Mouse (Mus musculus) kidney, embryonic 14.5 days (tissue): ENCODE data around the gene Rab40c. TPM values are rescaled to one million over a fixed set of nuclear protein-coding genes. Genes with fewer than 3 reads are reported as not detected.

Experiments
- ATAC-seq: fragments of 200-750 bp; cut with Nextera tagmentation; 2 replicates; pipeline ENCODE4 v1.8.0; 2017; ENCODE audit warnings: moderate number of reproducible peaks, mild to moderate bottlenecking, moderate TSS enrichment, moderate library complexity; ENCODE audit not compliant: low FRiP score, low TSS enrichment
- H3K27ac ChIP-seq: fragments of 300-500 bp; sonication (generic); 2 replicates; pipeline ENCODE4 v1.5.1; 2014; ENCODE audit warnings: low read depth, mild to moderate bottlenecking, low read length, moderate library complexity, mixed read lengths
- H3K27me3 ChIP-seq: fragments of 300-500 bp; sonication (generic); 2 replicates; pipeline ENCODE4 v1.6.1; 2014; ENCODE audit warnings: mild to moderate bottlenecking, low read length; ENCODE audit not compliant: control insufficient read depth, insufficient read depth
- H3K36me3 ChIP-seq: fragments of 300-500 bp; sonication (generic); 2 replicates; pipeline ENCODE4 v1.6.1; 2014; ENCODE audit warnings: low read length, mixed read lengths; ENCODE audit not compliant: control insufficient read depth, insufficient read depth
- H3K4me1 ChIP-seq: fragments of 300-500 bp; sonication (generic); 2 replicates; pipeline ENCODE4 v1.6.1; 2014; ENCODE audit warnings: low read length, mixed read lengths; ENCODE audit not compliant: control insufficient read depth, insufficient read depth
- H3K4me2 ChIP-seq: fragments of 300-500 bp; sonication (generic); replicated peaks from 2 replicates; pipeline ENCODE4 v1.6.1; 2014; ENCODE audit warnings: low read depth, mild to moderate bottlenecking, low read length
- H3K4me3 ChIP-seq: fragments of 300-500 bp; sonication (generic); 2 replicates; pipeline ENCODE4 v1.5.1; 2014; ENCODE audit warnings: mild to moderate bottlenecking, low read length
- H3K9ac ChIP-seq: fragments of 300-500 bp; sonication (generic); 2 replicates; pipeline ENCODE4 v1.6.1; 2014; ENCODE audit warnings: low read depth, mild to moderate bottlenecking, low read length, moderate library complexity
- H3K9me3 ChIP-seq: fragments of 300-500 bp; sonication (generic); 2 replicates; pipeline ENCODE4 v1.6.1; 2016; ENCODE audit warnings: low read length; ENCODE audit not compliant: control insufficient read depth
- WGBS: fragments of 180-500 bp; shearing (Covaris S2); extraction: QIAGEN DNeasy Blood & Tissue Kit; methylation state at CpG from one replicate; pipeline ENCODE4 v1.1.7; 2014; 5-methylcytosine and 5-hydroxymethylcytosine counted together
- polyA plus RNA-seq: library from polyadenylated mRNA; unstranded; fragments of >200 nt; fragmentation: Nextera tagmentation; extraction: Ambion mirVana; gene quantifications from 2 replicates; pipeline ENCODE4 v1.2.1, GENCODE M21; 2014

The Rab40c gene
- polyA plus RNA-seq, 1 experiment from 2014 or later, result 17.2 TPM

GRCm38 (mm10) chr17:25883268-25883667 lies 36.3 kb downstream of the Rab40c start:
- Histone ChIP-seq H3K27ac (no peak overlapping the region), H3K9me3 (no peaks in the 10 kb centered on the region), H3K27me3 (no peaks in the 10 kb centered on the region), H3K9ac (no peak overlapping the region), H3K36me3 (peaks cover 51% of the 10 kb centered on the region), H3K4me2 (no peak overlapping the region), H3K4me3 (no peak overlapping the region), H3K4me1 (peaks cover 17% of the 10 kb centered on the region)
- ATAC-seq, result no peak
- WGBS, result 88% methylated on average over 8 of the region's 8 CpGs

DNA sequence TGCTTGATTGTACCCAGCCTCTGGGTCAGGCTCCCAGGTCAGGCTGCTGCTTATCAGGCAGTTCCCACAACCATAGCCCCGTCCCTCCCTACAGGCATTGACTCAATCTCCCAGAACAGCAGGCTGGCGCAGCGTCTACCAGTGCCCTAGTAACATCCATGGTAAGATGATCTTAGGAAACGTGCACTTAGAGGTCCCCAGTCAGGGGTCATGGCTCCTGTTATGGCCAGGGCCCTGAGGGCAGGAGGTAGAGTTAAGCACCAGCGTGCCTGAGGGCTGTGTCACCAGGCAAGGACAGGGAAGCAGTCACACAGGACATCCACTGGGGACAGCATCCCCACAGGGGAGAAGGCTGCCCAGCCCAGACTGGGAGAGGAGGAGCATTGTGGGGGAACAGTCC lies 37.2 kb downstream of the Rab40c start:
- 23% methylated on average over 5 of the region's 5 CpGs for WGBS
- peaks cover 17% of the 10 kb centered on the region for H3K4me1 ChIP-seq
- H3K4me2 ChIP-seq, result no peak overlapping the region
- ATAC-seq, result no peak
- H3K27ac ChIP-seq, result 0 out of 2 replicates have a peak overlapping the region, but pooled peaks have one; percentile 26
- H3K4me3 ChIP-seq, result no peak overlapping the region
- H3K36me3 ChIP-seq, result peaks cover 51% of the 10 kb centered on the region
- H3K9ac ChIP-seq, result no peak overlapping the region
- no peaks in the 10 kb centered on the region for H3K27me3 ChIP-seq
- no peaks in the 10 kb centered on the region for H3K9me3 ChIP-seq

DNA sequence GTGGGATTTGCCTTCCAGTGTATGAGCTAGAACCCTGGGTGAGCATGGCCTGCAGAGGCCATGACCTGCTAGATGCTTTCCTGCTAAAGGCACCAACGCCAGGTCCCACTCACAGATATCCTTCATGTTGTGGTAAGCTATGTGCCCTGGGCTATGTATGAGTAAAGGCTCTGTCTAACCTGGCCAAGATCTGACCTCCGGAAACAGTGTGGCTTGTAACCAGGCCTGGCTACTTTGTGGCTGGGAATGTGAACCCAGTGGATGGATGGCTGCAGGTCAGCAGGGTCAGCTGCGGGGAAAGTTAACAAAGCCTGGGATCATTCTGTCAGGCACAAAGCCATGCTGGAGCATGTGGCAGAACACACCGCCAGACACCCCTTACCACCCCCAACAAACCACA lies 37.8 kb downstream of the Rab40c start:
- Histone ChIP-seq H3K27me3 (no peaks in the 10 kb centered on the region), H3K4me2 (no peak overlapping the region), H3K9me3 (no peaks in the 10 kb centered on the region), H3K9ac (peak overlapping the region; percentile 8; the same call in 1 of the 2 replicates), H3K4me3 (no peak overlapping the region), H3K36me3 (peaks cover 51% of the 10 kb centered on the region), H3K27ac (0 out of 2 replicates have a peak overlapping the region, but pooled peaks have one; percentile 24), H3K4me1 (peaks cover 19% of the 10 kb centered on the region)
- WGBS, result 33% methylated on average over 4 of the region's 4 CpGs
- ATAC-seq, result no peak

DNA sequence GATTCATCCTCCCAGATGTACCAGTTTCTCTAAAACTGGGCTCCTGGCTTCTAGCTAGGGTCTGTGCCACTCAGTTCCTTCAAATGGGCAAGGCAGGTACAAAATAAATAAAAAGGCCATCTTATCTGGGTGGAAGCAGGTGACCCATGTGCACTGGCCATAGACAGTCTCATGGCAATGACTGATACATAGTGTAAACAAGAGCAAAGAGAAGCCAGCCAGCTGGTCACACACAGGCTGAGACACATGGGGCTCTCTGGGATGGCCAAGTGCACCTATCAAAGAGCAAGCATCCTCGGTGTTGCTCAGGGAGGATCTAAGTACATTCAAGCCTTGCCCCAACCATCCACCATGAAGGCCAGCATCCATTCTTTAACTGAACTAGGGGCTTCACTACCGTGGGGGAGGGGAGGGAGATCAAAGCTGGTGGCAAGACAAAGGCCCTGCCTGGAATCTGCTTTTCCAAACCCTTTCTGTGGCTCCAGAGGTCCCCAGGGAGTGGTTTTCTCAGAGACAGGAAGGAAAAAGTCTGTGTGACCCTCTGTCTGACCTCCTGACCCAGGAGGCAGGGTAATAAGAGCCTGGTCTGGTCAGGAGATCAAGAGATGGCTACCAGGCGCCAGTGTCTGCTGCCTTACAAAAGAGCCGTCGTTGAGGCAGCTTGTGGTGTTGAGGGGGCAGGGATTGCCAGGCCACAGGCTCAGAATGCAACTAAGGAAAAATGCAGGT lies 38.5 kb downstream of the Rab40c start:
- Histone ChIP-seq H3K36me3 (peaks cover 51% of the 10 kb centered on the region), H3K9ac (peak overlapping the region; percentile 8; the same call in 1 of the 2 replicates), H3K9me3 (no peaks in the 10 kb centered on the region), H3K27me3 (no peaks in the 10 kb centered on the region), H3K4me3 (no peak overlapping the region), H3K4me2 (no peak overlapping the region), H3K27ac (0 out of 2 replicates have a peak overlapping the region, but pooled peaks have one; percentile 24), H3K4me1 (peaks cover 25% of the 10 kb centered on the region)
- no peak for ATAC-seq
- 9% methylated on average over 5 of the region's 5 CpGs for WGBS

- Histone ChIP-seq H3K4me3 (no peak within 1 kb of the TSS), H3K9ac (peak within 1 kb of the TSS; percentile 23; the same call in 1 of the 2 replicates), H3K36me3 (peaks cover 50% of the 10 kb centered on the region), H3K4me2 (no peak within 1 kb of the TSS), H3K9me3 (no peaks in the 10 kb centered on the region), H3K27me3 (no peaks in the 10 kb centered on the region), H3K27ac (0 out of 2 replicates have a peak within 1 kb of the TSS, but pooled peaks have one; percentile 24), H3K4me1 (peaks cover 29% of the 10 kb centered on the region)
- ATAC-seq, result no peak
- 23% methylated on average over 5 of the region's 5 CpGs for WGBS
These were observed 39.2 kb downstream of the Rab40c start, which contains the start of gene Wfikkn1 for GRCm38 (mm10) chr17:25880196-25880910. Gene Wfikkn1 (minus strand): TSS chr17:25880858.

GRCm38 (mm10) chr17:25879750-25880149 lies 39.8 kb downstream of the Rab40c start:
- Histone ChIP-seq H3K4me1 (peaks cover 29% of the 10 kb centered on the region), H3K9me3 (no peaks in the 10 kb centered on the region), H3K4me2 (no peak overlapping the region), H3K9ac (peak overlapping the region; percentile 23; the same call in 1 of the 2 replicates), H3K27ac (no peak overlapping the region), H3K27me3 (no peaks in the 10 kb centered on the region), H3K4me3 (no peak overlapping the region), H3K36me3 (peaks cover 45% of the 10 kb centered on the region)
- no peak for ATAC-seq
- WGBS, result 66% methylated on average over 8 of the region's 8 CpGs

DNA sequence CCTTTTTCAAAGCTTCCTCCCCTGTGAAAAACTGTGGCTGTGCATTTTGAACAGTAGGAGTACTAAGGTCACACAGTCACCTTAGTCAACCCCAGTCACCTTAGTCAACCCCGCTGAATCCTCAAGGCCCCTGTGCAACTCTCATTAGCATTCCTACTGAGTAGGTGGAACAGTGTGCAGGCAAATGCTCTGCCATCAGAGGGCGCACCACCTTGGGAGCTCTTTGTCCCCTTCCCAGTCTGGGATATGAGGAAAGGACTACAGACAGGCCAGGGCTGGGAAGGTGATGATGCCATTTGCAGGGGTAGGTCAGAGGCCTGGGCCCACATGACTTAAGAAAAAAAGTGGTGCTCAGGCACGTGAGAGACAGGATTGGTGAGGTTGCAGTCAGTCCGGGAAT lies 40.3 kb downstream of the Rab40c start:
- Histone ChIP-seq H3K36me3 (peaks cover 40% of the 10 kb centered on the region), H3K27ac (no peak overlapping the region), H3K9ac (no peak overlapping the region), H3K9me3 (no peaks in the 10 kb centered on the region), H3K4me3 (no peak overlapping the region), H3K4me1 (peaks cover 29% of the 10 kb centered on the region), H3K27me3 (no peaks in the 10 kb centered on the region), H3K4me2 (no peak overlapping the region)
- 54% methylated on average over 4 of the region's 4 CpGs for WGBS
- no peak for ATAC-seq

GRCm38 (mm10) chr17:25878611-25879180 lies 40.8 kb downstream of the Rab40c start:
- 87% methylated on average over 19 of the region's 19 CpGs for WGBS
- Histone ChIP-seq H3K4me2 (no peak overlapping the region), H3K27me3 (no peaks in the 10 kb centered on the region), H3K9me3 (no peaks in the 10 kb centered on the region), H3K9ac (no peak overlapping the region), H3K4me1 (peaks cover 33% of the 10 kb centered on the region), H3K27ac (no peak overlapping the region), H3K36me3 (peaks cover 36% of the 10 kb centered on the region), H3K4me3 (no peak overlapping the region)
- ATAC-seq, result no peak
